Mouse (Mus musculus) thymus, postnatal 25 days (tissue): Measurements from ENCODE around the gene Celf5.

Experiments
- DNase-seq: peaks from one replicate; pipeline ENCODE4 v3.0.0; 2022

The Celf5 gene

GRCm38 (mm10) chr10:81497401-81498270 lies 15.1 kb upstream of the Celf5 start:
- peak; percentile 47 for DNase-seq

DNA sequence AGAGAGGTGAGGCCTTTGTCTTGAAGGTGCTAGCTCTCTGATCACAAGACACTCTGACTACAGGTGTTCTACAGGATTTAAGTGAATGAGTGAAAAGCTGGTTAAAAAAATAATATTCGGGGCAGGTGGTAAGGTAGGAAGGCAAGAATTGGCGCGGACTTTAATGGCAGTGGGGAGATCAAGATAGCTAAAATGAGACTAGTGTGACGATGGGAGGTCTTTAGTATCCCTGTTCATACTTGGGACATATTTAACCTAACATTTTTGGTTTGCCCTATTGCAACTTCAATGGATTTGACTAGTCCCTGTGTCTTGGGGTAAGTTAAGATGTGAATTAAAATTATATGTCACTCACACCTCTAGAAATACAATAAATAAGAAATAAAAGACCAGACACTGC lies 14.5 kb upstream of the Celf5 start:
- no peak for DNase-seq

DNA sequence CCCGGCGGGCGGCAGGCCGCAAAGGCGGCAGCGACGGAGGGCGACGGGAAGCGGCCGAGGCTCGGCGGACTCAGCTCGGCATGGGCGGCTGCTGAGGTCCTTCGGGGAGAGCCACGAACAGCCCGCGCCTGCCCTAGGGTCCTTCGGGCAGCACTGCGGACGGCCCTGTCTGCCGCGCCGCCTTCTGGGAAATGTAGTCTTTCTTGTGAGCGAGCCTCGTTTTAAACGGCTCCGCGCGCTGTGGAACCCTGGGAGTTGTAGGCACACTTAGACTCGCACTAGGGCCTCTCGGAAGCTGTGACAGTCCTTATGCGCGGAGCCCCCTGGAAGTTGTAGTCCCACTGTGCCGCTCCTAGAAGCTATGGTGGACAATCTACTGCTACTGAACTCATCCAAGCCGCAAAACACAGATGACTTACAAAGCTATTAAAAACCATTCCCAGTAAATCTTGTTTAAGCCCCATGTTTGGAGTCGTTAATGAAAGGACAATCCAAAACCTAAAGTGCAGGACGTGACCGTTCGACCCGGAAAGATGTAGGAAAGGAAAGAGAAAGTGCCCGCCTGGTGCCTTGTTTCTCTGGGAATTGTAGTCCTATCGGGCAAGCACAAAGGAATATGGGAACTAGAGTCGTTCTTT lies 13.9 kb upstream of the Celf5 start, which contains the start of gene Ncln:
Gene Ncln, minus strand, starts transcription at position 129 of the 638 bp plus-strand sequence.
- peak; percentile 98 for DNase-seq

- DNase-seq, result no peak
These were observed 13.2 kb upstream of the Celf5 start for GRCm38 (mm10) chr10:81495616-81496263.

- DNase-seq, result no peak
These were observed 12.6 kb upstream of the Celf5 start for GRCm38 (mm10) chr10:81495151-81495550.

GRCm38 (mm10) chr10:81494260-81495041 lies 11.9 kb upstream of the Celf5 start:
- no peak for DNase-seq

DNA sequence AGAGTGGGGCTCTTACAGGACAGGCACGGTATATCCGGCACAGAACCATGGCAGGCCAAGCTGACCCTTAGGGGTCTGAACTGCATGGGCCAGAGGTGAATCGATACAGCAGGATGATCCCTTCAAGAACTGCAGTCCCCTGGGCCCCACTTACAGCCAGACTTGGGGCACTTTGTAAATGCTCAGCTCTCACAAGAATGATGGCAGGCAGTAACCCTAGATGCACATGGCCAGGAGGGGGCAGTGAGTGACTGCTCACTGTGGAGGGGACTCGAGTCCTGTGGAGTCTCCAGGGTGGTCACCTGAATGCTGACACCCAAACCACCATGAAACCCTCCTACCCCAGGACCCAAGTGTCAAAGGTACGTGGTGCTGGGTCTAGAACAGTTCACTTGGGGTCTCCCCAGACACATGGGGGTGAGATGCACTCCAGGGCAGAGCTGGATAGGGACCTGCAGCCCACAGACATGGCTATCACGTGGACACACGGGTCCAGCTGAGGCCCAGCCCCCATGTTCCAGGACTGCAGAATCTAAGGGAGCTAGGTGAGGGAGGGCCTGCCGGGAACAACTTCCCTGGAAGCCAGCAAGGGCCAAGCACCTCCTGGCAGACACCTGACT lies 11.2 kb upstream of the Celf5 start:
- DNase-seq, result peak; percentile 46

GRCm38 (mm10) chr10:81492606-81493240 lies 10.2 kb upstream of the Celf5 start:
- DNase-seq, result no peak

- no peak for DNase-seq
These were observed 8.5 kb upstream of the Celf5 start for GRCm38 (mm10) chr10:81491018-81491417.

DNA sequence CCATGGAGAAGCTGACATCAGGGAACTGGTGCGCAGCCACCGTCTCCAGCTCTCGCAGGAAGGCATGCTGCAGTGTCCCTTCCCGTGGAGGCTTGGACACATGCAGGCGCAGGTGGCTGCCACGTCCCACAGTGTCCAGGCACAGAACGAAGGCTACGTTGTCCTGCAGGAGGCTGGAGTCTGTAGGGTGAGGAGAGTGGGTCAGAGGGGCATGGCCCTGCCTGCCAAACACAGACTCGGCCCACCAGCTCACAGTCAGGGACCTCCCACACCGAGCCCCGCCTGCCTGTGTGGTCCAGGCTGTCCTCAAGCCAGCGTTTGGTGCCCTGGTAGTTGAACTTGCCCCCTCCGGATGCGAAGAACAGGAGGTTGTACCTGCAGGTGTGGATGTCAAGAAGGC lies 7.4 kb upstream of the Celf5 start:
- DNase-seq, result no peak

DNA sequence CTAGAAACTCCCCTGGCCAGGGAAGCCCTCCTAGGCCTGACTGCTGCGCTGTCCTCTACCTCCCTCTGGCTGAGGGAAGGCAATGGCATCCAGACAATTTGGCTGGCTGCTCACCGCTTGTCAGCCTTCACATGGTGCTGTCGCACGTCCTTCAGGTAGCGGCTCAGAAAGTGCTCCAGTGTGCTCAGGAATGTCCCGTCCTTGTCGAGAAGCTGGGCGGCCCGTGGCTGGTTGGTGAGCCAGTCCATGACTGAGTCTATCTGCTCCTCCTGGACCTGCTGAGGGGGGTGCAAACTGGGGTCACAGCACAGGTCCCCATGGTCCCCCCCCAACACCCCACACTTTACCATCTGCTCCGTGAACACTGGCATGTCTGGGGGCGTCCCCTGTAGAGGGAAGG lies 5.6 kb upstream of the Celf5 start:
- DNase-seq, result no peak

DNA sequence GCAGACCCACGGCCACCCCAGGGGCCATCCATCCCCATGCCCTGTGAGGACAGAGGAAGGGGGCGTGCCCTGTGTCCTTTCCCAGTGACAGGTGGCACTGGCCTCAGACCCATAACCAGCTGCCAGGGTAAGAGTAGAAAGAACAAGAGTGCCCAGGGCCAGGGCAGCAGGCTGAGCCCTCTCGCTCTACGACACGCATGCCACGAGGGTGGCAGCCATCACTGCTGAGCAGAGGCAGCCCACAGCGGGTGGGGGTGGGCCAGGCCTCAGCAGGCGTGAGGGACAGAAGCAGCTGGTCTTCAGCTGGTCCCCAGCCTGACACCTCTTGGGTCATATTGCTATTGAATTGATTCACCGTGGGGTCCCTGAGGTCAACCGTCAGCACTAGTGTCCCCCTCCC lies 4.0 kb upstream of the Celf5 start:
- DNase-seq, result no peak

GRCm38 (mm10) chr10:81485479-81486018 lies 3.0 kb upstream of the Celf5 start:
- DNase-seq, result no peak

DNA sequence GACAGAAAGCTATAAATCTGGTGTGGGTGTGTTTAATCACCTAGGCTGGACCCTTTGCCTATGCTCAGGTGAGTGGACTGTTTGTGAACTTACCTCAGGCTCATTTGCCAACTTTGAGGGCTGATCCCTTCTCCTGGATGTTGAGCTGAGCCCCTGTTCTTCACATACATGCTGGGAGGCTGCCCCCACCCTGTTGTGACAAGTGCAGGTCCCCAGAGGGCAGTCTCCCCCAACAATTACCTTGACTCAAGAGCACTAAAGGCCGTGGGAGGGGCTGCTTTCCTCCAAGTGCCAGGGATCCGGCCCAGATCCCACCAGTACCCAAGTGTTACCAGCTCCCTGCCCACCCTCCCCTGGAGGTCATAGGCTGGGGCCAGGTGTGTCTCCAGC lies 2.5 kb upstream of the Celf5 start:
- peak; percentile 49 for DNase-seq

DNA sequence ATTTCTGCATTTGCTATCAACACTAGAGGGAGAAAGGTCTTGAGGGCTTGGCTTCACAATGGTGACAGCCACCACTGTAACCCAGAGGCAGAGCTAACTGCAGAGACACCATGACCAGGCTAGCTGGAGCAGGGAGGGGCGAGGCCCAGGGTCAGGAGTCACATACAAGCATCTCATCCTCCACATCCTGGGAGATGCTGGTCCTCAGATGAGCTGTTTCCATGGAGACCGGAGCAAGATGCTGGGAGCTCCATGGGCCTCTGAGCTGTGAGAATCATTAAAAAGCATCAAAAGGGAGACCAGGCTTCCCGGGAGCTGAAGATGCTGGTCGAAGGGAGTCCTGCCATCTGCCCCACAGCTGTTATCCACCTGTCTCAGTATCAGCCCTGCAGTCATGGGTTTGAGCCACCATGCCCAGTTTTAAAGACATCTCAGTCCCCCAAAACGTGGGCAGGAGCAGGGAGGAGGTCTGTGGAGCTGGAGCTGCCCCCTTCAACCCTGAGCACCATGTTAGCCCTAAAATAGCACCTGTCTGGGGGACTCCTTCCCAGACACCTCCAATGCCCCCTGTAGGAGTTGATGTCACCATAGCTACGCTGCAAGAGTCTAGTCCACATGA lies 2.0 kb upstream of the Celf5 start:
- no peak for DNase-seq

- peak; percentile 48 for DNase-seq
These were observed 1.5 kb upstream of the Celf5 start for GRCm38 (mm10) chr10:81483983-81484382.

DNA sequence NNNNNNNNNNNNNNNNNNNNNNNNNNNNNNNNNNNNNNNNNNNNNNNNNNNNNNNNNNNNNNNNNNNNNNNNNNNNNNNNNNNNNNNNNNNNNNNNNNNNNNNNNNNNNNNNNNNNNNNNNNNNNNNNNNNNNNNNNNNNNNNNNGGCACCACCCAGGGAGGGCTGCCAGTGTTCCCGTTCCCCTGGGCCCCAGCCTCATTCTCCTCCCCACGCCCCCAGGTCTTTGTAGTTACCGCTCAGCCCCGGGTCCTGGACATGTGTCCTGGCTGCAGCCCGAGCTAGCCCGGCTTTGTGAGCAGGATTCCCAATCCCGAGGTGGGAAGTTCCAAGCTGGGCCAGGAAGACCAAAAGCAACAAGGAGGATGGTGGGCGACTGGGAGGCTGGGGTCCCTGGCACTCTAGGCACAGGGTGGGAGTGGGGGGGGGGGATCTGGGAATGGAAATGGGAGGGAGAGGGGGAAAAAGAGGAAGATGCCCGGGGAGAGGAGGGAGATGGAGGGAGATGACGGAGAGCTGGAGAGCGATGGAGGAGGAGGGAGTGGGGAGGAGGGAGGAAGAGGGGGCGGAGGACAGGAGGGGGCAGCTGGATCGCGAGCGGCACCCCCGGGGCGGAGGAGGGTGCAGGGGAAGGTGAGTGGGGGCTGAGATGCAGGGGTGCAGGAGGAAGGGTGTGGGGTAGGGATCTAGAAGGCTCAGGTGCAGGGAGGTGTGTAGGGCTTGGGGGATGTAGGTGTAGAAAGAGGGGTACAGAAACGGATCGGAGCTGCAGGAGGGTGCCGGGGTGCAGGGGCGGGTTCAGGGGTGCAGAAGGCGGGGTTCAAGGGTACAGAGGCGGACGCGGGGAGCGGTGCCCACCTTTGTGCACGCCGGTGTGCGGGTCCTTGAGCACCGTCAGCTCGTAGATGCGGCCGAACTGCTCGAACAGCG lies 640 bp downstream of the Celf5 start:
- no peak for DNase-seq

DNA sequence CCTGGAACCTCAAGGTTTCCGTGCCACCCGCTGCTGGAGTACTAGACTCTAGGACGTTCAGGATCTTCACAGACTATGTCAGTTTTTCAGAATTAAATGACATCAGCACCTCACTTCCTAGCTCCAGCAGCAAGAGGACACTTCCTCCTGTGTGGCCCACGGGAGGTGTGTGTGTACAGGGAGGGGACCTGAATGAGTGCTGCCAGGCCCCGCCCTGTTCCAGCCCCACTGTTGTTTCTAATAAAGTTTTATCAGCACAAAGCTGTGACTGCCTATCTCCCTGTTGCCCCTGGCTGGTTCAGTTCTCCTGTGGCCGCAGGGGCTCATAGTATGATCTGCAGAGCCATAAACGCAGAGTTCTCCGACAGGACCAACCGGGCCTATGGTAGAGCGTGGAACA lies 8.0 kb downstream of the Celf5 start:
- no peak for DNase-seq

DNA sequence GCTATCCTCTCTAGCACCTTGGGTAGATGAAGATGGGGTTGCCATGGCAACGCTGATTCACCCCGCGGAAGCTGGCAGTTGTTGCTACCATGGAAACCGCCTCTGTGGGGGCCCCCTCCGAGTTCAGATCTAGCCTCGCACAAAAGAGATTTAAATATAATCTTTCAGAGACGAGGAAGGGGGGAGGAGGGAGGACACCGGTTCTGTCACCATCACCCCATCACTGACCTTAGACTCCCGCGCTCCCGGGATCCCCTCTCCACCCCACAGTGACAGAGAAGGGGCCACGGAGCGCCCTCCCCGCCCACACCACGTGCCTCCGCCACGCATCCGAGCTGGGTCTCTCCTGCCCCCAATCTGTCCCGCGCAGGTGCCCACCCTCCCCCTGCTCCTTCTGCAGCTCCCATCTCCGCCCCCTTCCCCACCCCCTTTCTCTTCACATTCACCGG lies 9.5 kb downstream of the Celf5 start:
- peak; percentile 60 for DNase-seq

DNA sequence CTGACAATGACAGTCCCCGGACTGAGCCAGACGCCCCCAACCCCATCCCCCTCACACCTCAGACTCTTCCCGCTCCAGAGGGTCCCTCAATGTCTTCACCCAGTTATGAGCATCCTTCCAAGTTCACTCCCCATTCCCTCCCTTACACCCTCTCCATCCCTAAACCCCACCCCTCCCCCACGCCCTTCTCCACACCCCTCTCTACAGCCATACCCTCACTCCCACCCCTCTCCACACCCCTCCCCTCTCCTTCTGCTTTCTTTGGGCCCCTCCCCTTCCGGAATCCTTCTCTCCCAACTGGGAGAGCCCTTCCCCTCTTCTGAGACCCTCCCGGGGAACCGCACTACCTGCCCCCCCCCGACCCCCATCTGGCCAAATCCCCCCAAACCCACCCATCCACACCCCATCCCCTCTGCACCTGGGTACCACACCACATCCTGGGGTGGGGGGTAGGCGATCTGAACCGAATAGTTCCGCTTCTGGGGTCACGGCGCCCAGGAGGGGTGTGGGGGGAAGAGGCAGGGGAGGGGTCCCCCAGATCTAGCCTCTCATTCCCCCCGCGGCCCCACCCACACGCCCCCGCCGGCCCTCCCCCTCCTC lies 10.0 kb downstream of the Celf5 start:
- DNase-seq, result no peak
